In genomic region chr3:93466556-93466955, GRCm38 (mm10) we compare ENCODE assay signal across 27 mouse cellular contexts. TPM values are rescaled to one million over a fixed set of nuclear protein-coding genes. Genes with fewer than 3 reads are reported as not detected.
"Had no signal": no experiment of that assay in that cellular context is flagged by ENCODE, and none has a peak within 500 bp of the region (broad histone marks: within the 10 kb centered on the region; RNA-seq: fewer than 3 reads in every experiment).

No protein-coding gene starts in this region.

- H3K4me2 ChIP-seq: heart, embryonic 12.5 days; hindbrain, embryonic 12.5 days; hindbrain, embryonic 14.5 days; intestine, embryonic 15.5 days had no signal

- H3K4me3 ChIP-seq: gastrocnemius, adult 2 months; heart, embryonic 10.5 days; heart, embryonic 12.5 days; hindbrain, embryonic 10.5 days; hindbrain, embryonic 12.5 days; intestine, embryonic 15.5 days; layer of hippocampus, adult 2 months; left cerebral cortex, adult 2 months; limb, embryonic 10.5 days had no signal

- H3K36me3 ChIP-seq: heart, embryonic 10.5 days; heart, embryonic 12.5 days; hindbrain, embryonic 10.5 days; hindbrain, embryonic 12.5 days; intestine, embryonic 15.5 days; limb, embryonic 10.5 days had no signal

- ATAC-seq: forebrain, embryonic 16.5 days; hindbrain, embryonic 16.5 days; inflammation-experienced regulatory T-cells, adult 6 months; intestine, embryonic 15.5 days; intestine, postnatal 0 days had no signal

- H3K9ac ChIP-seq: heart, embryonic 12.5 days; hindbrain, embryonic 12.5 days; hindbrain, embryonic 14.5 days; intestine, embryonic 15.5 days had no signal

- DNase-seq: gastrocnemius, adult 2 months; gastrocnemius, postnatal 10 days; gastrocnemius, postnatal 25 days; heart, adult 18-20 months; heart, postnatal 10 days; heart, postnatal 4 days; kidney, adult 18-20 months; kidney, adult 8-10 months; kidney, postnatal 10 days; kidney, postnatal 25 days; kidney, postnatal 4 days had no signal

- H3K27me3 ChIP-seq: heart, embryonic 12.5 days; hindbrain, embryonic 12.5 days; intestine, embryonic 15.5 days had no signal

- H3K9me3 ChIP-seq: heart, embryonic 10.5 days; heart, embryonic 12.5 days; hindbrain, embryonic 10.5 days; hindbrain, embryonic 12.5 days; intestine, embryonic 15.5 days; limb, embryonic 10.5 days had no signal

- H3K4me1 ChIP-seq: heart, embryonic 10.5 days; heart, embryonic 12.5 days; hindbrain, embryonic 10.5 days; hindbrain, embryonic 12.5 days; intestine, embryonic 15.5 days; limb, embryonic 10.5 days had no signal

- H3K27ac ChIP-seq: gastrocnemius, adult 2 months; heart, embryonic 10.5 days; hindbrain, embryonic 10.5 days; hindbrain, embryonic 12.5 days; hindbrain, embryonic 14.5 days; intestine, embryonic 15.5 days; layer of hippocampus, adult 2 months; left cerebral cortex, adult 2 months; limb, embryonic 10.5 days had no signal

RNA-seq across cellular contexts. Expression of gene Tchhl1, which starts 2.0 kb away (rescaled TPM):
- polyA plus RNA-seq: forebrain, embryonic 16.5 days; frontal cortex, adult 2 months; heart, embryonic 10.5 days; heart, embryonic 12.5 days; heart, embryonic 14.5 days; heart, embryonic 16.5 days; hindbrain, embryonic 10.5 days; hindbrain, embryonic 12.5 days; hindbrain, embryonic 14.5 days; hindbrain, embryonic 16.5 days; inflammation-experienced regulatory T-cells, adult 6 months; intestine, embryonic 15.5 days; limb, embryonic 10.5 days had no signal
